Mouse (Mus musculus) testis, adult 2 months (tissue): ENCODE data around the gene Fxyd2. TPM values are rescaled to one million over a fixed set of nuclear protein-coding genes. Genes with fewer than 3 reads are reported as not detected.
A peak's percentile ranks its signal among the peaks of the same experiment; 100 is the strongest.

Experiments
- H3K27ac ChIP-seq: fragments of 200-500 bp; 2 replicates; pipeline ENCODE4 v1.5.1; 2012; ENCODE audit warnings: low read depth, low read length; ENCODE audit not compliant: control insufficient read depth, insufficient read depth
- H3K27me3 ChIP-seq: fragments of 200-500 bp; 2 replicates; pipeline ENCODE4 v1.6.1; 2012; ENCODE audit warnings: mild to moderate bottlenecking, low read length, moderate library complexity; ENCODE audit not compliant: control insufficient read depth, insufficient read depth
- H3K36me3 ChIP-seq: fragments of 200-500 bp; 2 replicates; pipeline ENCODE4 v1.6.1; 2012; ENCODE audit warnings: mild to moderate bottlenecking, low read length; ENCODE audit not compliant: control insufficient read depth, insufficient read depth
- H3K4me1 ChIP-seq: fragments of 200-500 bp; 2 replicates; pipeline ENCODE4 v1.6.1; 2012; ENCODE audit warnings: low read length; ENCODE audit not compliant: control insufficient read depth, insufficient read depth
- H3K4me3 ChIP-seq: fragments of 200-500 bp; 2 replicates; pipeline ENCODE4 v1.5.1; 2012; ENCODE audit warnings: low read depth, mild to moderate bottlenecking, low read length, moderate library complexity, mixed read lengths; ENCODE audit not compliant: control insufficient read depth
- CTCF ChIP-seq: fragments of 200-500 bp; IDR thresholded peaks from 2 replicates; pipeline ENCODE4 v1.5.1; 2012; ENCODE audit warnings: low read depth, mild to moderate bottlenecking, inconsistent platforms, low read length, moderate library complexity; ENCODE audit not compliant: control insufficient read depth, insufficient read depth, insufficient replicate concordance
- POLR2A ChIP-seq: fragments of 200-500 bp; IDR thresholded peaks from 2 replicates; pipeline ENCODE4 v1.6.1; 2012; ENCODE audit warnings: low read depth, mild to moderate bottlenecking, inconsistent platforms, low read length, moderate library complexity; ENCODE audit not compliant: control insufficient read depth
- polyA plus RNA-seq: library from polyadenylated mRNA; depleted of rRNA; stranded (reverse); fragments of >200 nt; gene quantifications from 2 replicates; pipeline ENCODE4 v1.2.3, GENCODE M21; 2012; rRNA removed

Gene Fxyd2
- 45.8 and 54.6 TPM in 2 replicates for polyA plus RNA-seq

DNA sequence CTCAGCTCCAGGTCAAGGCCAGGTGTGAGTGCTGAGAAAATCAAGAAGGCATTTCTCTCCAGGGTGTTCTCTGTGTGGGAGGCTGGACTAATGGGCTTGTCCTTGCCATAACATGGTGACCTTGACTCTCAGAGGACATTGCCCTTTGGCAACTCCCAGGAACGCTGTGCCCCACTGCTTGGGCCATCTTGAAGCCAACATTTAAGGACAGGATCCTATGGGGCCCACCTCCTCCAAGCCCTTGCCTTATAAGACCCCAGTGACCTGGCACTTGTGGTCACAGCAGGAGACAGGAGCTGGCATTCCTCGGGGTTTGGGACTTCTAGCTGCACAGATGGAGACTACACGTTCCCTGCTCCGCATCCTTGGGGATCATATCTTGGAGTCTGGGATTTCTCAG lies at the start of gene Fxyd2:
TSS of gene Fxyd2 (plus strand) at position 236 of the 400 bp plus-strand sequence.
- Histone ChIP-seq H3K4me3 (no peak within 1 kb of the TSS), H3K36me3 (no peaks in the 10 kb centered on the region), H3K27me3 (no peaks in the 10 kb centered on the region), H3K27ac (no peak within 1 kb of the TSS), H3K4me1 (peaks cover 3% of the 10 kb centered on the region; the same call in 1 of the 2 replicates)
- TF ChIP-seq POLR2A (no peak), CTCF (no peak)

- TF ChIP-seq CTCF (no peak), POLR2A (no peak)
- H3K27ac ChIP-seq = no peak overlapping the region
- no peaks in the 10 kb centered on the region for H3K27me3 ChIP-seq
- H3K36me3 ChIP-seq = no peaks in the 10 kb centered on the region
- no peak overlapping the region for H3K4me3 ChIP-seq
- no peaks in the 10 kb centered on the region for H3K4me1 ChIP-seq
Measured at GRCm38 (mm10) chr9:45349851-45350250, 49.6 kb upstream of the Fxyd2 start.

DNA sequence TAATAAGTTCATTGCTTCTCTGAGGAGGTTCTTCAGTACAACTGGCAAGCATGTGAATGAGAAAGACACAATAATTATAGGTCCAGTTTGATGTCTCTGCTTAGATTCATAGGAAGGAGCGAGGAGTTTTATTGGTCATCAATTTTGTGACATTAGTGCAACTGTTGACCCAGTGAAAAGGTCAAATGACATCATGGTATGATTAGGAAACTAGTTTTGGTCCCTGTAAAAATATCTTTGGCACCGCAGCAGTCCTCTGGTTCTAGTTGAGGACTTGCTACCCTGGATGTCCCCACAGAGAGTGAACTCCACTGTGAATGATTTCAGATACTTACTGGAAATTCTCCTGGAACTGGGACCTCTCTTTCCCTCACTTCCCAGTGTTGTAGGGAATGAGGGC lies 44.3 kb upstream of the Fxyd2 start:
- no peaks in the 10 kb centered on the region for H3K36me3 ChIP-seq
- no peaks in the 10 kb centered on the region for H3K4me1 ChIP-seq
- H3K4me3 ChIP-seq = no peak overlapping the region
- H3K27me3 ChIP-seq = no peaks in the 10 kb centered on the region
- H3K27ac ChIP-seq = no peak overlapping the region
- TF ChIP-seq POLR2A (no peak), CTCF (no peak)

DNA sequence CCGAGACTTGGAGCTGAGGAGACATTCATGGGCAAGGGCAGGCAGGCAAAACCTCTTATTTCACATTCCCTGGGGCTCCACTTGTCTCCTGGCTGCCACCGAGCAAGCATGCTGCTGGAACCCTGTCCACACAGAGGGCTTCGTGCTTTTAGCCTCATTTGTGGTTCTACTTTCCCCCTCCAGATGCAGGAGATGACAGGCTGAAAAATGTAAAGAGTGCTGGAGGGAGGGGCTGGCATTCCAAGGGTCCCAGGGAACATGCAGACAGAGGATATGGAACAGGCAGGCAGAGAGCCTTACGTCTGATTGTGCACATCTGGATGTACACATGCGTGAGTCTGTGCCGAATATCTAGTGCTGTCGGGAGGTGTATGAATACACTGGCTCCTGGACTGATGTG lies 41.1 kb upstream of the Fxyd2 start:
- H3K36me3 ChIP-seq = no peaks in the 10 kb centered on the region
- TF ChIP-seq POLR2A (no peak), CTCF (no peak)
- H3K4me1 ChIP-seq = no peaks in the 10 kb centered on the region
- no peak overlapping the region for H3K27ac ChIP-seq
- H3K27me3 ChIP-seq = no peaks in the 10 kb centered on the region
- no peak overlapping the region for H3K4me3 ChIP-seq

- H3K27ac ChIP-seq = no peak overlapping the region; the same call in 1 of the 2 replicates
- H3K36me3 ChIP-seq = no peaks in the 10 kb centered on the region
- H3K4me3 ChIP-seq = no peak overlapping the region
- no peaks in the 10 kb centered on the region for H3K27me3 ChIP-seq
- TF ChIP-seq CTCF (no peak), POLR2A (no peak)
- H3K4me1 ChIP-seq = peaks cover 4% of the 10 kb centered on the region; the same call in 1 of the 2 replicates
Measured at GRCm38 (mm10) chr9:45362051-45362461, 37.4 kb upstream of the Fxyd2 start.

DNA sequence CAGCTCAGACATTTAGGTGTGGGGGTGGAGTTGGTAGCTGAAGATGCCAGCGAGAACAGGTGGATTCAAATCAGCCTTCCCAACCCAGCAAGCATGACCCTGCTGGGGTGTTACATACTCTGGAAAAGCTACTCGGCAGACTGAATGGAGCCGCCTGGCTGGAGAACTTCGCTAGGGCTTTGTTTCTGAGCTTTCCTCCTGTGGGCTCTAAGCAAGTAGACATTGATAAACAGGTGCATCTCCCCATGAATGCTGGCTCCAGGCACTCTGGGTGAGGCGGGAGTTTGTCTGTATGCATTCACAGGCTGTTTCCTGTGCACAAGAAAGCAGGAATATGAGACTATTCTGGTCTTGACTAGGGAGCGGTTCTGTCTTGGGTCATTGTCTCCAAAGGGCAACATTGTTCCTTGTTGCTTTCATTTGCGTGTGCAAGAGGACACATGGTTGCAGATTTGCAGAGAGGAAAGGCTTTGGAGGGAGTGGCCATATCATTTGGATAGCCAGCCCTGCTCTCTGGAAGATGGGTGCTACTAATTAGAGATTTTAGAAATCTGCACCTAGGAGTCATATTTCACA lies 35.7 kb upstream of the Fxyd2 start:
- H3K27me3 ChIP-seq = no peaks in the 10 kb centered on the region
- H3K36me3 ChIP-seq = no peaks in the 10 kb centered on the region
- no peak overlapping the region for H3K4me3 ChIP-seq
- TF ChIP-seq POLR2A (no peak), CTCF (no peak)
- H3K27ac ChIP-seq = peak overlapping the region; percentile 62
- peaks cover 4% of the 10 kb centered on the region; the same call in 1 of the 2 replicates for H3K4me1 ChIP-seq

DNA sequence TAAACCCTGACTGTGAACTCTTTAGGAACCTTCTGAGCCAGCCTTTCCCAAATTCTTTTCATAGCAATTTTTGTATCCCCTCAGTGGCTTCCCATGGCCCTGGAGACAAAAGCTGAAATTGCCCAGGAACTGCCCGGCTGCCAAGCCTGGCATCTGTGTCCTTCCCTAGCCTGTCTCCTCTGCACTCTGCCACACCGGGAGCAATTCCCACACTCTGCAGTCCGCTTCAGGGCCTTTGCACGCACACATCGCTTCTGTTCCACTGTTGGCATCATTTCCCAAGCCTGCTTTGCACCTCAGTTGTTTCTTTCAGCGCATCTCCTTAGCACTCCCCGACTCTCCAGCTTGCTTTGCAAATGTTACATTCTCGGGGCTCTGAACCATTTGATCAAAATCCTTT lies 31.8 kb upstream of the Fxyd2 start:
- peaks cover 16% of the 10 kb centered on the region for H3K4me1 ChIP-seq
- no peaks in the 10 kb centered on the region for H3K36me3 ChIP-seq
- no peaks in the 10 kb centered on the region for H3K27me3 ChIP-seq
- peak overlapping the region; percentile 60 for H3K27ac ChIP-seq
- no peak overlapping the region for H3K4me3 ChIP-seq
- TF ChIP-seq POLR2A (no peak), CTCF (no peak)

- no peak for TF ChIP-seq CTCF
- TF ChIP-seq POLR2A = no peak
- Histone ChIP-seq H3K36me3 (no peaks in the 10 kb centered on the region), H3K27ac (peak overlapping the region; percentile 15), H3K4me1 (peaks cover 16% of the 10 kb centered on the region), H3K27me3 (no peaks in the 10 kb centered on the region), H3K4me3 (no peak overlapping the region)
Measured at GRCm38 (mm10) chr9:45368341-45368901, 31.0 kb upstream of the Fxyd2 start.
